Mouse (Mus musculus) neural tube, embryonic 14.5 days (tissue): ENCODE data around the gene P2rx6. TPM values are rescaled to one million over a fixed set of nuclear protein-coding genes. Genes with fewer than 3 reads are reported as not detected.

Source experiments
- ATAC-seq: fragments of 200-750 bp; cut with Nextera tagmentation; 2 replicates; pipeline ENCODE4 v1.8.0; 2017; ENCODE audit warnings: low read depth, mild to moderate bottlenecking, moderate TSS enrichment, moderate library complexity
- H3K27ac ChIP-seq: fragments of 300-500 bp; sonication (generic); 2 replicates; pipeline ENCODE4 v1.5.1; 2014; ENCODE audit warnings: low read depth, mild to moderate bottlenecking, control low read depth, low read length, moderate library complexity, mixed read lengths
- H3K27me3 ChIP-seq: fragments of 300-500 bp; sonication (generic); 2 replicates; pipeline ENCODE4 v1.6.1; 2014; ENCODE audit warnings: low read length; ENCODE audit not compliant: control insufficient read depth, insufficient read depth
- H3K36me3 ChIP-seq: fragments of 300-500 bp; sonication (generic); 2 replicates; pipeline ENCODE4 v1.6.1; 2014; ENCODE audit warnings: low read length, mixed read lengths; ENCODE audit not compliant: control insufficient read depth, insufficient read depth
- H3K4me1 ChIP-seq: fragments of 300-500 bp; sonication (generic); 2 replicates; pipeline ENCODE4 v1.6.1; 2014; ENCODE audit warnings: low read length; ENCODE audit not compliant: control insufficient read depth, insufficient read depth
- H3K4me2 ChIP-seq: fragments of 300-500 bp; sonication (generic); 2 replicates; pipeline ENCODE4 v1.6.1; 2014; ENCODE audit warnings: mild to moderate bottlenecking, low read depth, low read length, control low read depth
- H3K4me3 ChIP-seq: fragments of 300-500 bp; sonication (generic); 2 replicates; pipeline ENCODE4 v1.5.1; 2014; ENCODE audit warnings: low read depth, low read length, control low read depth, mixed read lengths
- H3K9ac ChIP-seq: fragments of 300-500 bp; sonication (generic); replicated peaks from 2 replicates; pipeline ENCODE4 v1.6.1; 2014; ENCODE audit warnings: low read depth, mild to moderate bottlenecking, control low read depth, low read length, mixed read lengths
- H3K9me3 ChIP-seq: fragments of 300-500 bp; sonication (generic); 2 replicates; pipeline ENCODE4 v1.6.1; 2016; ENCODE audit warnings: low read length; ENCODE audit not compliant: control insufficient read depth
- WGBS: fragments of 180-500 bp; shearing (Covaris S2); extraction: QIAGEN DNeasy Blood & Tissue Kit; methylation state at CpG from one replicate; pipeline ENCODE4 v1.1.7; 2014; 5-methylcytosine and 5-hydroxymethylcytosine counted together
- polyA plus RNA-seq: library from polyadenylated mRNA; unstranded; fragments of >200 nt; fragmentation: Nextera tagmentation; extraction: Ambion mirVana; gene quantifications from 2 replicates; pipeline ENCODE4 v1.2.1, GENCODE M21; 2014

Gene P2rx6
- polyA plus RNA-seq, 1 experiment from 2014 or later: 2.7 TPM

GRCm38 (mm10) chr16:17557947-17558480 is 3.7 kb upstream of the P2rx6 start:
- WGBS: 2% methylated on average over 5 of the region's 5 CpGs
- ATAC-seq: no peak
- no peak overlapping the region for H3K9ac ChIP-seq
- H3K4me1 ChIP-seq: peaks cover 5% of the 10 kb centered on the region; the same call in 1 of the 2 replicates
- no peaks in the 10 kb centered on the region for H3K27me3 ChIP-seq
- no peak overlapping the region for H3K27ac ChIP-seq
- H3K9me3 ChIP-seq: no peaks in the 10 kb centered on the region
- H3K36me3 ChIP-seq: no peaks in the 10 kb centered on the region
- no peak overlapping the region for H3K4me3 ChIP-seq
- peak overlapping the region; percentile 8; the same call in 1 of the 2 replicates for H3K4me2 ChIP-seq

GRCm38 (mm10) chr16:17558811-17559210 is 2.9 kb upstream of the P2rx6 start:
- Histone ChIP-seq H3K9ac (no peak overlapping the region), H3K27ac (no peak overlapping the region)

GRCm38 (mm10) chr16:17559396-17560027 is 2.2 kb upstream of the P2rx6 start:
- H3K4me1 ChIP-seq: peaks cover 5% of the 10 kb centered on the region; the same call in 1 of the 2 replicates
- H3K4me2 ChIP-seq: no peak overlapping the region
- no peak overlapping the region for H3K9ac ChIP-seq
- H3K9me3 ChIP-seq: no peaks in the 10 kb centered on the region
- no peak overlapping the region for H3K27ac ChIP-seq
- 73% methylated on average over 9 of the region's 9 CpGs for WGBS
- H3K36me3 ChIP-seq: no peaks in the 10 kb centered on the region
- no peaks in the 10 kb centered on the region for H3K27me3 ChIP-seq
- ATAC-seq: no peak
- H3K4me3 ChIP-seq: no peak overlapping the region

More at GRCm38 (mm10) chr16:17558811-17559210, 2.9 kb upstream of the P2rx6 start:
- Histone ChIP-seq H3K4me3 (no peak overlapping the region), H3K36me3 (no peaks in the 10 kb centered on the region), H3K27me3 (no peaks in the 10 kb centered on the region), H3K9me3 (no peaks in the 10 kb centered on the region), H3K4me2 (0 out of 2 replicates have a peak overlapping the region, but pooled peaks have one; percentile 2), H3K4me1 (peaks cover 5% of the 10 kb centered on the region; the same call in 1 of the 2 replicates)
- ATAC-seq: no peak
- WGBS: 0% methylated on average over 5 of the region's 5 CpGs

GRCm38 (mm10) chr16:17561128-17561750 is 446 bp upstream of the P2rx6 start, which contains the start of gene Lrrc74b:
Lrrc74b (minus strand) TSS chr16:17561247.
- peak; percentile 74; the same call in 1 of the 2 replicates for ATAC-seq
- no peaks in the 10 kb centered on the region for H3K27me3 ChIP-seq
- peak within 1 kb of the TSS; percentile 38 for H3K4me2 ChIP-seq
- H3K27ac ChIP-seq: peak within 1 kb of the TSS; percentile 52
- WGBS: 2% methylated on average over 22 of the region's 22 CpGs
- 0 out of 2 replicates have a peak within 1 kb of the TSS, but pooled peaks have one; percentile 16 for H3K9ac ChIP-seq
- no peaks in the 10 kb centered on the region for H3K9me3 ChIP-seq
- no peaks in the 10 kb centered on the region for H3K36me3 ChIP-seq
- H3K4me3 ChIP-seq: no peak within 1 kb of the TSS; the same call in 1 of the 2 replicates
- peaks cover 5% of the 10 kb centered on the region; the same call in 1 of the 2 replicates for H3K4me1 ChIP-seq

GRCm38 (mm10) chr16:17563580-17563979 is 1.9 kb downstream of the P2rx6 start:
- Histone ChIP-seq H3K36me3 (no peaks in the 10 kb centered on the region), H3K9ac (no peak overlapping the region), H3K4me3 (no peak overlapping the region), H3K4me2 (no peak overlapping the region), H3K27ac (no peak overlapping the region), H3K4me1 (peaks cover 5% of the 10 kb centered on the region; the same call in 1 of the 2 replicates), H3K9me3 (no peaks in the 10 kb centered on the region), H3K27me3 (no peaks in the 10 kb centered on the region)
- WGBS: 37% methylated on average over 1 of the region's 1 CpGs
- ATAC-seq: no peak

GRCm38 (mm10) chr16:17564221-17564620 is 2.5 kb downstream of the P2rx6 start:
- no peak overlapping the region for H3K9ac ChIP-seq
- H3K4me3 ChIP-seq: no peak overlapping the region
- WGBS: 76% methylated on average over 2 of the region's 2 CpGs
- no peaks in the 10 kb centered on the region for H3K9me3 ChIP-seq
- H3K36me3 ChIP-seq: no peaks in the 10 kb centered on the region
- peaks cover 5% of the 10 kb centered on the region; the same call in 1 of the 2 replicates for H3K4me1 ChIP-seq
- no peak overlapping the region for H3K4me2 ChIP-seq
- ATAC-seq: no peak
- no peak overlapping the region for H3K27ac ChIP-seq
- no peaks in the 10 kb centered on the region for H3K27me3 ChIP-seq

GRCm38 (mm10) chr16:17564771-17565170 is 3.1 kb downstream of the P2rx6 start:
- no peak overlapping the region for H3K4me2 ChIP-seq

GRCm38 (mm10) chr16:17566186-17566585 is 4.5 kb downstream of the P2rx6 start:
- Histone ChIP-seq H3K36me3 (no peaks in the 10 kb centered on the region), H3K27ac (no peak overlapping the region), H3K27me3 (no peaks in the 10 kb centered on the region), H3K4me2 (no peak overlapping the region), H3K4me1 (peaks cover 5% of the 10 kb centered on the region; the same call in 1 of the 2 replicates), H3K4me3 (no peak overlapping the region), H3K9ac (no peak overlapping the region), H3K9me3 (no peaks in the 10 kb centered on the region)
- WGBS: 32% methylated on average over 4 of the region's 4 CpGs
- ATAC-seq: no peak

More at GRCm38 (mm10) chr16:17564771-17565170, 3.1 kb downstream of the P2rx6 start:
- WGBS: 80% methylated on average over 3 of the region's 3 CpGs
- Histone ChIP-seq H3K4me3 (no peak overlapping the region), H3K9me3 (no peaks in the 10 kb centered on the region), H3K36me3 (no peaks in the 10 kb centered on the region), H3K4me1 (peaks cover 5% of the 10 kb centered on the region; the same call in 1 of the 2 replicates), H3K9ac (no peak overlapping the region), H3K27me3 (no peaks in the 10 kb centered on the region), H3K27ac (no peak overlapping the region)
- ATAC-seq: no peak
